Mouse (Mus musculus): ENCODE measurements around the gene Rassf1. TPM values are rescaled to one million over a fixed set of nuclear protein-coding genes. Genes with fewer than 3 reads are reported as not detected.

Gene Rassf1
- polyA plus RNA-seq, 1 experiment from 2014 or later, result 41.1 TPM

Other genes with a start within 250 kb of the Rassf1 start
- 14.6 and 16.0 TPM in 2 replicates for gene Hemk1, start 213.2 kb upstream of the Rassf1 start, polyA plus RNA-seq (2015; fragmentation: Nextera tagmentation; extraction: Ambion mirVana)
- 4.1 and 4.5 TPM in 2 replicates for gene 6430571L13Rik, start 211.0 kb upstream of the Rassf1 start, polyA plus RNA-seq (2015; fragmentation: Nextera tagmentation; extraction: Ambion mirVana)
- gene Cacna2d2, start 151.9 kb upstream of the Rassf1 start, polyA plus RNA-seq (2015; fragmentation: Nextera tagmentation; extraction: Ambion mirVana), result 3.9 and 4.2 TPM in 2 replicates
- 45.7 and 45.8 TPM in 2 replicates for gene Tmem115, start 17.6 kb upstream of the Rassf1 start, polyA plus RNA-seq (2015; fragmentation: Nextera tagmentation; extraction: Ambion mirVana)
- 34.7 and 36.0 TPM in 2 replicates for gene Cyb561d2, start 9.4 kb upstream of the Rassf1 start, polyA plus RNA-seq (2015; fragmentation: Nextera tagmentation; extraction: Ambion mirVana)
- 74.9 and 78.7 TPM in 2 replicates for gene Nprl2, start 9.3 kb upstream of the Rassf1 start, polyA plus RNA-seq (2015; fragmentation: Nextera tagmentation; extraction: Ambion mirVana)
- gene Zmynd10, start 4.3 kb upstream of the Rassf1 start, polyA plus RNA-seq (2015; fragmentation: Nextera tagmentation; extraction: Ambion mirVana), result 3.7 and 4.6 TPM in 2 replicates
- gene Tusc2, start 11.7 kb downstream of the Rassf1 start, polyA plus RNA-seq (2015; fragmentation: Nextera tagmentation; extraction: Ambion mirVana), result 96.7 and 97.5 TPM in 2 replicates
- gene Hyal2, start 16.4 kb downstream of the Rassf1 start, polyA plus RNA-seq (2015; fragmentation: Nextera tagmentation; extraction: Ambion mirVana), result 75.3 and 76.2 TPM in 2 replicates
- 8.6 and 8.8 TPM in 2 replicates for gene Hyal1, start 25.4 kb downstream of the Rassf1 start, polyA plus RNA-seq (2015; fragmentation: Nextera tagmentation; extraction: Ambion mirVana)
- gene Naa80, start 27.3 kb downstream of the Rassf1 start, polyA plus RNA-seq (2015; fragmentation: Nextera tagmentation; extraction: Ambion mirVana), result 14.7 and 17.0 TPM in 2 replicates
- 1.3 and 2.1 TPM in 2 replicates for gene Hyal3, start 29.3 kb downstream of the Rassf1 start, polyA plus RNA-seq (2015; fragmentation: Nextera tagmentation; extraction: Ambion mirVana)
- gene Ifrd2, start 36.1 kb downstream of the Rassf1 start, polyA plus RNA-seq (2015; fragmentation: Nextera tagmentation; extraction: Ambion mirVana), result 15.4 and 16.9 TPM in 2 replicates
- 1.7 and 2.8 TPM in 2 replicates for gene Sema3b, start 57.7 kb downstream of the Rassf1 start, polyA plus RNA-seq (2015; fragmentation: Nextera tagmentation; extraction: Ambion mirVana)
- 335 and 338 TPM in 2 replicates for gene Gnai2, start 83.8 kb downstream of the Rassf1 start, polyA plus RNA-seq (2015; fragmentation: Nextera tagmentation; extraction: Ambion mirVana)
- 24.2 and 24.4 TPM in 2 replicates for gene Slc38a3, start 118.0 kb downstream of the Rassf1 start, polyA plus RNA-seq (2015; fragmentation: Nextera tagmentation; extraction: Ambion mirVana)
- 1.7 and 1.8 TPM in 2 replicates for gene Gnat1, start 128.2 kb downstream of the Rassf1 start, polyA plus RNA-seq (2015; fragmentation: Nextera tagmentation; extraction: Ambion mirVana)
- 13.7 and 14.6 TPM in 2 replicates for gene Sema3f, start 158.9 kb downstream of the Rassf1 start, polyA plus RNA-seq (2015; fragmentation: Nextera tagmentation; extraction: Ambion mirVana)
- gene Rbm5, start 219.4 kb downstream of the Rassf1 start, polyA plus RNA-seq (2015; fragmentation: Nextera tagmentation; extraction: Ambion mirVana), result 283 and 284 TPM in 2 replicates

Measured in forebrain, embryonic 15.5 days (tissue).